Mouse (Mus musculus) heart, embryonic 14.5 days (tissue): ENCODE data around the gene Nxt2. TPM values are rescaled to one million over a fixed set of nuclear protein-coding genes. Genes with fewer than 3 reads are reported as not detected.
A peak's percentile ranks its signal among the peaks of the same experiment; 100 is the strongest.

Experiments used
- ATAC-seq: fragments of 200-750 bp; cut with Nextera tagmentation; 2 replicates; pipeline ENCODE4 v1.8.0; 2017; ENCODE audit warnings: low read depth, moderate TSS enrichment; ENCODE audit not compliant: insufficient number of reproducible peaks, insufficient read depth, low FRiP score
- H3K27ac ChIP-seq, 2 experiments: fragments of 200-500 bp in 1 of 2; fragments of 300-500 bp in 1 of 2; sonication (generic) in 1 of 2; replicated peaks in 1 of 2; 2 replicates each; pipeline ENCODE4 v1.5.1; 2012 to 2014; ENCODE audit warnings: low read depth in 2 of 2, low read length in 2 of 2, control low read depth in 1 of 2, mild to moderate bottlenecking in 1 of 2, mixed read lengths in 1 of 2; ENCODE audit not compliant: control insufficient read depth in 1 of 2, insufficient read depth in 1 of 2
- H3K27me3 ChIP-seq: fragments of 300-500 bp; sonication (generic); 2 replicates; pipeline ENCODE4 v1.6.1; 2014; ENCODE audit warnings: mild to moderate bottlenecking, low read length, control low read depth; ENCODE audit not compliant: control insufficient read depth, insufficient read depth
- H3K36me3 ChIP-seq: fragments of 300-500 bp; sonication (generic); 2 replicates; pipeline ENCODE4 v1.6.1; 2014; ENCODE audit warnings: mild to moderate bottlenecking, control low read depth, low read length, mixed read lengths; ENCODE audit not compliant: control insufficient read depth, insufficient read depth
- H3K4me1 ChIP-seq, 2 experiments: fragments of 200-500 bp in 1 of 2; fragments of 300-500 bp in 1 of 2; sonication (generic) in 1 of 2; 2 replicates each; pipeline ENCODE4 v1.6.1; 2012 to 2014; ENCODE audit warnings: low read length in 2 of 2, control low read depth in 1 of 2, mixed read lengths in 1 of 2; ENCODE audit not compliant: control insufficient read depth in 2 of 2, insufficient read depth in 2 of 2
- H3K4me2 ChIP-seq: fragments of 300-500 bp; sonication (generic); 2 replicates; pipeline ENCODE4 v1.6.1; 2014; ENCODE audit warnings: mild to moderate bottlenecking, low read length
- H3K4me3 ChIP-seq, 2 experiments: fragments of 200-500 bp in 1 of 2; fragments of 300-500 bp in 1 of 2; sonication (generic) in 1 of 2; 2 replicates each; pipeline ENCODE4 v1.5.1; 2012 to 2014; ENCODE audit warnings: low read length in 2 of 2, mild to moderate bottlenecking in 2 of 2, control low read depth in 1 of 2, low read depth in 1 of 2, moderate library complexity in 1 of 2; ENCODE audit not compliant: control insufficient read depth in 1 of 2, insufficient read depth in 1 of 2
- H3K9ac ChIP-seq: fragments of 300-500 bp; sonication (generic); 2 replicates; pipeline ENCODE4 v1.6.1; 2014; ENCODE audit warnings: mild to moderate bottlenecking, low read length
- H3K9me3 ChIP-seq: fragments of 300-500 bp; sonication (generic); 2 replicates; pipeline ENCODE4 v1.6.1; 2016; ENCODE audit warnings: low read length, control low read depth; ENCODE audit not compliant: control insufficient read depth
- WGBS: fragments of 180-500 bp; shearing (Covaris S2); extraction: QIAGEN DNeasy Blood & Tissue Kit; methylation state at CpG from one replicate; pipeline ENCODE4 v1.1.7; 2014; 5-methylcytosine and 5-hydroxymethylcytosine counted together
- polyA plus RNA-seq: library from polyadenylated mRNA; unstranded; fragments of >200 nt; fragmentation: Nextera tagmentation; extraction: Ambion mirVana; gene quantifications from 2 replicates; pipeline ENCODE4 v1.2.1, GENCODE M21; 2014

The Nxt2 gene
- polyA plus RNA-seq, 1 experiment from 2014 or later = 10.8 TPM

DNA sequence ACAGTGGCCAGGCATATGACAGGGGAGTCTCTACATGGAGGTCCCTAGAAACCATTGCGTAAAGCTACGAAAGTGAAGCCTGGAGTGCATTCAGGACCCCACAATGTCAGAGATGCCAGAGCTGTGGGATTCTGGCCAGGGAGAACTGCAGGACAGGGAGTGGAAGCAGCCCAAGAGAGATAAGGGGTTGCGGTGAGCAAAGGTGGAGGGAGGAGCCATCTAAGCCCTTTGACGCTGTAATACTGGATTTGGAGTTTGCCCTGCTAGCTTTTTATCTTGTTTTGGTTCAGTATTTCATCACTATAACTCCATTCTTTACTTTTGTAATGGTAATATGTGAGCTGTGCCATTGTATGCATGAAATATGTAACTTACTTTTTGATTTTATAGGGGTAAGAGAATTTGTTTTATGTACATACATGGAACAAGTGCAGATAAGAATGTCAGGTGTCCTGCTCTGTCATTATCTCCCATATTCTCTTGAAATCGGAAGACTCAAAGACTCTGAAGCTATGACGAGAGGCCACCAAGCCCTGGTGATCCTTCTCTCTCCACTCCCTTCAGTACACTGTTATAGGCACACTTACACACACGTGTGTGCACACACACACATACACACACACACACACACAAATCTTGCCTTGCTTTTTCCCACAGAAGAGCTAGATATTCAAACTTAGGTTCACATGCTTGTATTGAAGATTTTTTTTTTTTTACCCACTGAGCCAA, 23.6 kb downstream of the Nxt2 start:
- no peaks in the 10 kb centered on the region for H3K4me1 ChIP-seq
- no peak overlapping the region for H3K4me3 ChIP-seq
- no peak overlapping the region for H3K4me2 ChIP-seq
- no peaks in the 10 kb centered on the region for H3K36me3 ChIP-seq
- H3K9me3 ChIP-seq = no peaks in the 10 kb centered on the region
- H3K27ac ChIP-seq = no peak overlapping the region
- WGBS = 60% methylated on average over 7 of the region's 7 CpGs
- ATAC-seq = no peak
- no peak overlapping the region for H3K9ac ChIP-seq
- no peaks in the 10 kb centered on the region for H3K27me3 ChIP-seq

DNA sequence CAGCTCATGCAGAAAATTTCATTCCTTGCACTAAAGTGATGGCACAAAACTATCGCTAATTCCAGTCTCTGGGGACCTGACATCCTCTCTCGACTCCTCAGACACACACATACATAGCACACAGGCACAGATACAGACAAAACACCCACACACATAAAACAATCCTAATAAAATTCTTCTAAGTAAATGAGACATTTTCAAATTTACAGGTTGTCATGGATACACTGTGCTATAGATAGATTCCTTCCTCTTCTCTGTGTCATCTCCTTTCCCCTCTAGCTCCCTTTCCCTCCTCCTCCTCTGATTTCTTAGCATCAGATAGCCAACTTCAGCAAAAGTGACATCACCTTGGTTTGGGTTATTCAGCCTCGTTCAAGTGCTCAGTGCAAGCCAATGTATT, 49.5 kb downstream of the Nxt2 start:
- Histone ChIP-seq H3K4me3 (no peak overlapping the region), H3K9ac (no peak overlapping the region), H3K9me3 (no peaks in the 10 kb centered on the region), H3K36me3 (no peaks in the 10 kb centered on the region), H3K4me1 (no peaks in the 10 kb centered on the region), H3K27ac (no peak overlapping the region), H3K27me3 (no peaks in the 10 kb centered on the region), H3K4me2 (no peak overlapping the region)
- 60% methylated on average over 3 of the region's 3 CpGs for WGBS
- no peak for ATAC-seq

DNA sequence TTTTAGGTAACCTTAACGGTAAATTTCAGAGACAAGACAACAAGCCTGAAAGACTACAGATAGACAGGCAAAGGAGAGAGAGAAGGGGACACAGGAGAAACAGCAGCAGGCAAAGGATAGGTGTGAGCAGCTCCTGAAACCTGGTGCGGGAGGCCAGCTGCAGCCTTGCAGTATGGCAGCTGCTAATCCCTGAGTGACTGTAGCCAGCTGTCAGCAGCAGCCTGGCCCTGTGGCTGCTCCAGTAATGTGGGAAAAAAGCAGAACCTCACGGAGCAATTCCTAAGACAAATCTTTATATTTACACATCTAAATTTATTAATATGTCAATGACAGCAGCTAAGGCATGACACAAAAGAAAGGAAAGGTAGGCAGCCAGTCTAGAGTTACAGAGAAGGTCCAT, 50.0 kb downstream of the Nxt2 start:
- no peak overlapping the region for H3K4me2 ChIP-seq
- H3K27me3 ChIP-seq = no peaks in the 10 kb centered on the region
- no peaks in the 10 kb centered on the region for H3K4me1 ChIP-seq
- no peak overlapping the region for H3K4me3 ChIP-seq
- ATAC-seq = no peak
- H3K27ac ChIP-seq = no peak overlapping the region
- H3K9ac ChIP-seq = no peak overlapping the region
- WGBS = 34% methylated on average over 3 of the region's 3 CpGs
- H3K36me3 ChIP-seq = no peaks in the 10 kb centered on the region
- no peaks in the 10 kb centered on the region for H3K9me3 ChIP-seq

DNA sequence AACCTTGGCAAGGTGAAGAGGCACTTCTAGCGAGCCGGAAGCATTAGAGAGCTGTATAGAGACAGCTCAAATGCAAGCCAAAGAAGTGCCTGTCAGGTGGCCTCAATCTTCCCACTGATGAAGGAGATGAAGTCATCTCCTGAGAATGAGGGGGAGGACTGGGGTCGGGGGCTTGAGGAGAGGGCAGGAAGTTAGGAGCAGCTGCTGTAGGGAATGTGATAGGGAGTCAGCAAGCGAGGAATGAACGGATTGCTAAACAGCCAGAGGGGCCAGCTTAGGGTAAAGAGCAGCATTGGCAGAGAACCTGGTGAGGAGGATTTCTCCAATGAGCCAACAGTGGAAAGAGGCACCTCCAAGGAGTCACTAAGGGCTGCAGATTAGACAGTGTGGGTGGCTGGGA, 59.3 kb downstream of the Nxt2 start:
- WGBS = 22% methylated on average over 5 of the region's 5 CpGs
- no peaks in the 10 kb centered on the region for H3K27me3 ChIP-seq
- H3K9me3 ChIP-seq = no peaks in the 10 kb centered on the region
- H3K36me3 ChIP-seq = no peaks in the 10 kb centered on the region
- no peak overlapping the region for H3K9ac ChIP-seq
- no peak overlapping the region for H3K27ac ChIP-seq
- H3K4me3 ChIP-seq = no peak overlapping the region
- 0 out of 2 replicates have a peak overlapping the region, but pooled peaks have one; percentile 21 for H3K4me2 ChIP-seq
- H3K4me1 ChIP-seq = no peaks in the 10 kb centered on the region; a peak in 1 of 4 replicates
- ATAC-seq = no peak

Other genes starting within 250 kb of the Nxt2 start
- gene Gucy2f, start 29.8 kb upstream of the Nxt2 start, polyA plus RNA-seq = not detected in 2 replicates
- gene Kcne1l, start 79.5 kb downstream of the Nxt2 start, polyA plus RNA-seq = 17.3 and 17.8 TPM in 2 replicates
- gene Acsl4, start 163.8 kb downstream of the Nxt2 start, polyA plus RNA-seq = 17.8 and 18.7 TPM in 2 replicates